Mouse (Mus musculus) kidney, adult 10 weeks (tissue): ENCODE measurements around the gene Krt15. TPM values are rescaled to one million over a fixed set of nuclear protein-coding genes. Genes with fewer than 3 reads are reported as not detected.

Experiments used
- polyA plus RNA-seq: library from polyadenylated mRNA; stranded (reverse); fragments of 350-450 nt; fragmentation: Illumina TruSeq; extraction: RNeasy Lipid Tissue Mini Kit (QIAGEN cat#74804); gene quantifications from one replicate; pipeline ENCODE4 v1.2.3, GENCODE M21; 2014; ENCODE audit warnings: low read depth, low replicate concordance

The Krt15 gene
- not detected for polyA plus RNA-seq

DNA sequence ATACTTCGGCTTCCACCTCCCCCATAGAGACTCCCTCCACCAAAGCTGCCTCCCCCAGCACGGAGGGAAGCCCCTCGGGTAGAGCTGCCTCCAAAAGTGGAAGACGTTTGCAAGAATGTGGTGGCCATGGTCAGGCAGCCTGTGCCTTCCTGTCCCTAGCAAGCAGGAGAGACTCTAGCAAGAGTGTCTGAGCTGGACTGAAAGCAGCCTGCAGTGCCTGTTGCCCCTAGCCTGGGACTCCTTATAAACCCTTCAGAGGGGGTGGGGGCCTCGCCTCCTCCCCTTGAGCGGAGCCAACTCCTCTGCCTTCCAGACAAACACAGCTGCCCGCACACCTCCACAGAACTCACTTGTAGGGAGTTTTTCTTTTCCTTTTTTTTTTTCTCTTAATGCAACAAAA lies at the start of gene Krt15:
Gene Krt15, minus strand, starts transcription at position 198 of the 400 bp plus-strand sequence.

DNA sequence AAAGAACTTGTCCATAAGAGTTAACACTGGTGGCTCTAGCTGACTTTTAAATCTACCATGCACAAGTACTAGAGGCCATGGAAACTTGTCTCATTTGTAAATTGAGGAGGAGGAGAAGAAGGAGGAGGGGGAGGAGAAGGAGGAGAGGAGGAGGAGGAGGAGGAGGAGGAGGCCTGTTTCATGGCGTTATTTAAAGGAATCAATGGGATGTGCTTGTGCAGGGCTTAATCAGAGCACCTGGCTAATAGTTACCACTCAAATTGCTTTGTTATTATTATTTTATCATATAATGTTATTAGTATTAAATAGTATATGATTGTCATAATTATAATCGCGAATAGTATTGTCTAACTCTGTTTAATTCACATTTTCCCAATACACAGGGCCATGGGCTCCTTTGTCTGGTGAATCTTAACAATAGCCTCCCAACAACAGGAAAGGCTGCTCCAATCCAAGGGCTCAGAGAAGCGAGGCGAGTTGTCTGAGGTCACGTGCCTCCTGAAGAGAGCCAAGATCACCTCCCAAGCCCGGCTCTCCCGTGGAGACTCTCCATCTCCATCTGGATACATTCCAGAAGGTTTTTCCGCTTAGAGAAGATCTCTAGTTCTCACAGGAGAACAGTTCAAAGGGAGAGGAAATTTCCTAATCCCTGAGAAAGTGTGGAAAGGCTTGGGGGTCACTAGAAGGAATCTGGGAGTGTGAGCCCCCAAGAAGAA lies 13.0 kb upstream of the Krt15 start, which contains the start of gene Krt19:
Gene Krt19, minus strand, starts transcription at position 51 of the 716 bp plus-strand sequence.

DNA sequence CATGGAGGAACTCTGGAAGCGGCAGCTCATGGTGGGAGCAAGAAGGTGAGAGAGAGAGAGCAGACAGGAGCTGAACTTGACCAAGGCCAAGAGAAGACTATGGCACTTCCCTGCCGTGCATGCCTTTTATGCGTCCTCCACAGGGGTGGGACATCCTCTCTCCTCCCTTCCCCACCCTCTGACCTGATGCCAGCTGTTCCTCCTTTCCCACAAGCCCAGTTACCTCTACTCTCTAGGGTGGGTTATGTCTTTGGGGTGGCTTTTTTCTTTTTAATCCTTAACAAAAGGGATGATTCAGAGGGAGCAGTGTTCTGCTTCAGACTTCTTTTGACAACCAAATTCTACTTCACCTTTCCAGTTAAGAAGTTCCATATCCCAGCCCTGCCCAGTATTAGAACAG lies 14.3 kb downstream of the Krt15 start, which contains the start of gene Krt13:
Gene Krt13, minus strand, starts transcription at position 101 of the 400 bp plus-strand sequence.

DNA sequence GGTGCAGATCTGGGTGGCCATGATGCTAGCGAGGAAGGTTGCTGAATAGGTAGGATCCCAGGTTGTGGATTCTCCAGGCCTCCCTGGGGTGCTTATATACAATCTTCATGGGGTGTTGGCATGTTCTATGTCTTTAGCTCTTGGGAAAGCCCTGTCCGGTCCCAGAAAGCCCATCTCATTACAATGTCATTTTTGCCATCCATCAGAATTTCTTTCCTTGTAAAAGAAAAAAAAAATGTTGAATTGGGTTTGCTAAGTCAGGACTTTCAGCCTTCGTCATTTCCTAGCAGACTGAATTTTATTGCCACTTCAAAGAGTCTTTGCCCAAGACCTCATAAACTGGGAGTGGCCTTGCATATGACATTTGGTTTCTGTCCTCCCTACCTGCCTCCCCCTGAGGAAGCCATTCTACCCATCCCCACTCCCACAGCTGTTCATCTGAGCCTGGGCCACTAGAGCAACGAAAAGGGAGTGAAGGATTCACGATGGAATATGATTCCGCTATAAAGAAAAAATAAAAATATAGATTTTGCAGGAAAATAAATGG lies 30.1 kb downstream of the Krt15 start, which contains the start of gene Krt36:
Gene Krt36, minus strand, starts transcription at position 51 of the 547 bp plus-strand sequence.

DNA sequence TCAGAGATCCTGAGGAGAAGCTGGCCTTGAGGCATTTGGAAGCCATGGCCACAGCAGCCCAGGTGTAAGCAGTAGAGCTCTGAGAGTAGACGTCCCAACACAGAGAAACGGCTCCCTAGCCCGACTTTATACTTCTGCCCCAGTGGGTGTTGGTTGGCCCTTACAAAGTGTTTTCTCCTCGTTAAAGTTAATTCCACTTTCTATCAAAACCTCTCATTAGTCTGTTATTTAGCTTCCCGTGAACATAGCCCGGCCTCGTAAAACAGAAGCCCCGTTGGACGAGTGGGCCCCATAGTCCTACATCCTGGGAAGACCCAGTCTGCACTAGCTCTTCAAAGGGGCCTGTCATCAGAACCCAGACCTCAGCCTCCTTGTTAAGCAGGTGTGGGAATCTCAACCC lies 39.6 kb downstream of the Krt15 start, which contains the start of gene Krt35:
Gene Krt35, minus strand, starts transcription at position 101 of the 400 bp plus-strand sequence.

DNA sequence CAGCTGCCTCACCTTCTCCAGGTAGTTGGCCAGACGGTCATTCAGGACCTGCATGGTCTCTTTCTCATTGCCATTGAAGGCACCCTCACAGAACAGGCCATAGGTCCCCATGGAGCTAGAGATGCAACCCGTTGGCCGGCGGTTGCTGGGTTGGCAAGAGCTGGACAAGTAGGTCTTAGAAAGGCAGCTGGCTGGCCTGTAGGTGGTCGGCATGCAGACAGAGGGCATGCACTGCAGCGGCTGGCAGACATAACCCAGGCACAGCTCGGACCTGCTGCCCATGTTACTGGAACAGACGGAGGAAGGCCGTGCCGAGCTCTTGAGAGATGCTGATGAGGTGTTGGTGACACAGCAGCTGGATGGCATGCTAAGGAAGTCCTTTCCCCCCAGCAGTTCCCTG lies 47.9 kb downstream of the Krt15 start, which contains the start of gene Krt32:
Gene Krt32, minus strand, starts transcription at position 366 of the 400 bp plus-strand sequence.

Other genes starting within 250 kb of the Krt15 start
- not detected for gene Krtap31-1, start 228.0 kb downstream of the Krt15 start, polyA plus RNA-seq
- not detected for gene Gm11565, start 221.2 kb downstream of the Krt15 start, polyA plus RNA-seq
- gene Krtap31-2, start 199.6 kb downstream of the Krt15 start, polyA plus RNA-seq: not detected
- gene Krtap9-5, start 187.5 kb downstream of the Krt15 start, polyA plus RNA-seq: not detected
- not detected for gene Krtap29-1, start 156.9 kb downstream of the Krt15 start, polyA plus RNA-seq
- gene Krtap16-1, start 149.3 kb downstream of the Krt15 start, polyA plus RNA-seq: not detected
- not detected for gene Krtap17-1, start 141.9 kb downstream of the Krt15 start, polyA plus RNA-seq
- gene Krt33a, start 119.7 kb downstream of the Krt15 start, polyA plus RNA-seq: not detected
- not detected for gene Krt33b, start 106.1 kb downstream of the Krt15 start, polyA plus RNA-seq
- not detected for gene Krt34, start 94.4 kb downstream of the Krt15 start, polyA plus RNA-seq
- not detected for gene Krt31, start 85.4 kb downstream of the Krt15 start, polyA plus RNA-seq
- not detected for gene Krt32, start 47.7 kb downstream of the Krt15 start, polyA plus RNA-seq
- gene Krt35, start 39.7 kb downstream of the Krt15 start, polyA plus RNA-seq: not detected
- not detected for gene Krt36, start 30.3 kb downstream of the Krt15 start, polyA plus RNA-seq
- gene Krt13, start 14.4 kb downstream of the Krt15 start, polyA plus RNA-seq: not detected
- not detected for gene Krt19, start 12.7 kb upstream of the Krt15 start, polyA plus RNA-seq
- gene Krt9, start 57.3 kb upstream of the Krt15 start, polyA plus RNA-seq: not detected
- gene Krt14, start 71.6 kb upstream of the Krt15 start, polyA plus RNA-seq: not detected
- not detected for gene Krt16, start 113.0 kb upstream of the Krt15 start, polyA plus RNA-seq
- gene Krt17, start 125.1 kb upstream of the Krt15 start, polyA plus RNA-seq: not detected
- not detected for gene Krt42, start 133.9 kb upstream of the Krt15 start, polyA plus RNA-seq
- 1,697 TPM for gene Eif1, start 184.0 kb upstream of the Krt15 start, polyA plus RNA-seq
- gene Gast, start 198.5 kb upstream of the Krt15 start, polyA plus RNA-seq: not detected
- gene Hap1, start 220.2 kb upstream of the Krt15 start, polyA plus RNA-seq: 0.49 TPM